Mouse (Mus musculus): ENCODE data around the gene Ece1.

DNA sequence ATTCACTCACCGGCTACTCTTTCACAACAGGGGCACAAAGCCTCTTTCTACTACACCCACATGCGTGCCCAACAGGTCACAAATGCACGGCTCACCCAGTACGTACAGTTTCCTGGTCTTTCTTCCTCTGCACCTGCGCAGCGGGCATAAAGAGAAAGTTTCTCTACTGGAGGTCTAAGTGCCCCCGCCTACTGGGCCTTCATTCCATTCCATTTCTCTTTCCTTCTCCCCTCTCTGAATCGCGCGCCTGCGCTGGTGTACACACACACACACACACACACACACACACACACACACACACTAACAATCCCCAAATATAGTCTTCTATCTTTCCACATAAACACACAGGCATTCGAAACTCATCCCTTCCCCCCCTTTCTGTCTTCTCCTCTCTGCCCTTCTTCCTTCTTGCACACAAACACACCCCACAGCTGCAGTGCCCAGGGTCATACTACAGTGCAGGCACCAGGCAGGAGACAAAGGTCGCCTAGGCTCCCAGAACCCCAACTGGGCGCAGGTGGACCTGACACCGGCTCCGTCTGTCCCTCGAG is 501 bp upstream of the Ece1 start:
- TF ChIP-seq CTCF (IDR thresholded peaks at IDR 0.05; ENCODE audit: low read depth) (no peak), EP300 (optimal IDR thresholded peaks at IDR 0.05) (no peak)

Measured in stomach, postnatal 0 days (tissue).